Mouse (Mus musculus): Measurements from ENCODE around the gene Srp68. TPM values are rescaled to one million over a fixed set of nuclear protein-coding genes. Genes with fewer than 3 reads are reported as not detected.

The Srp68 gene
- polyA plus RNA-seq (2012; rRNA removed): 90.9 and 101 TPM in 2 replicates

GRCm38 (mm10) chr11:116274045-116274666, at the start of gene Srp68:
Srp68 (minus strand) TSS chr11:116274217.

DNA sequence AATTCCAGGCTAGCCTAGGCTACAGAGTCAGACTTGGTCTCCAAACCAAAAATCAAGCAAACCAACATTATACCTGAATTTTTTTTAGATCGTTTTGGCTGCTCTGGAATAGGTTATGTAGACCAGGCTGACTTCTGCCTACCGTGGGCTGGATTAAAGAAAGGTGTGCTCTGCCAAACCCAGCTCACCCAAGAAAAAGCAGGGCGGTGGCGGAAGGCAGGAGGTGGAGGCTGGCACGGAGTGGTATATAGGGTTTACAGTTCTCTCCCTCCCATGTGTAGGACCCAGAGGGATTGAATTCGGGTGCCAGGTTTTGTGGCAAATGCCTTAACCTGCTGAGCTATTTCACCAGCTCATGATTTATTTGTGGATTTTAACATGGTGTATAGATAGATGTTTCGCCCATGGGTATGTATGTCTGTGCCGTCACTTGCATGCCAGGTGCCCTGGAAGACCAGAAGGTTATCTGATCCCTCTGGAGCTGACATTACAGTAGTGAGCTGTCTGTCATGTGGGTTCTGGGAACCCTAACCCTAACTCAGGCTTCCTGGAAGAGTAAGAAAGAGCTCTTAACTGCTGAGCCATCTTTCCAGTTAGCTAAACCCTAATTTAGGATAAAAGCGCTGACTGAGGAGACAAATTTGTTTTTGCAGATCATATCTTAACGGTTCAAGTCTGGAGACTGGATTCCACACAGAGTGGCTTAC, 33.2 kb upstream of the Srp68 start, which contains the start of gene Exoc7:
Gene Exoc7, minus strand, starts transcription at position 215 of the 707 bp plus-strand sequence.

GRCm38 (mm10) chr11:116280751-116281663, 7.0 kb upstream of the Srp68 start, which contains the start of gene Galr2:
Galr2 (plus strand) TSS chr11:116280939.

GRCm38 (mm10) chr11:116237742-116238395, 36.1 kb downstream of the Srp68 start, which contains the start of gene Evpl:
Evpl (minus strand) TSS chr11:116238077.

GRCm38 (mm10) chr11:116198639-116199531, 75.1 kb downstream of the Srp68 start, which contains the start of the genes Ten1 and Acox1:
Ten1 (plus strand) TSS chr11:116198855.
Acox1 (minus strand) TSS chr11:116199045.

Other genes starting within 250 kb of the Srp68 start
- gene H3f3b, start 246.3 kb downstream of the Srp68 start, polyA plus RNA-seq (2012; rRNA removed): 838 and 897 TPM in 2 replicates
- gene Unk, start 243.9 kb downstream of the Srp68 start, polyA plus RNA-seq (2012; rRNA removed): 57.1 and 63.4 TPM in 2 replicates
- gene Unc13d, start 196.3 kb downstream of the Srp68 start, polyA plus RNA-seq (2012; rRNA removed): 2.0 and 3.3 TPM in 2 replicates
- gene Wbp2, start 187.2 kb downstream of the Srp68 start, polyA plus RNA-seq (2012; rRNA removed): 42.1 and 67.0 TPM in 2 replicates
- 3.0 TPM in 2 replicates for gene Trim47, start 147.0 kb downstream of the Srp68 start, polyA plus RNA-seq (2012; rRNA removed)
- 1.6 and 2.8 TPM in 2 replicates for gene Trim65, start 143.1 kb downstream of the Srp68 start, polyA plus RNA-seq (2012; rRNA removed)
- 41.1 and 57.1 TPM in 2 replicates for gene Mrpl38, start 135.3 kb downstream of the Srp68 start, polyA plus RNA-seq (2012; rRNA removed)
- gene Fbf1, start 106.1 kb downstream of the Srp68 start, polyA plus RNA-seq (2012; rRNA removed): 90.4 and 121 TPM in 2 replicates
- gene Ten1, start 75.4 kb downstream of the Srp68 start, polyA plus RNA-seq (2012; rRNA removed): 39.9 and 49.1 TPM in 2 replicates
- 25.4 and 35.0 TPM in 2 replicates for gene Acox1, start 75.2 kb downstream of the Srp68 start, polyA plus RNA-seq (2012; rRNA removed)
- 0.63 and 0.73 TPM in 2 replicates for gene Evpl, start 36.1 kb downstream of the Srp68 start, polyA plus RNA-seq (2012; rRNA removed)
- 0.21 and 0.23 TPM in 2 replicates for gene Galr2, start 6.7 kb upstream of the Srp68 start, polyA plus RNA-seq (2012; rRNA removed)
- 56.4 and 74.6 TPM in 2 replicates for gene Exoc7, start 33.0 kb upstream of the Srp68 start, polyA plus RNA-seq (2012; rRNA removed)
- 6.3 and 10.8 TPM in 2 replicates for gene Foxj1, start 61.2 kb upstream of the Srp68 start, polyA plus RNA-seq (2012; rRNA removed)
- 16.4 and 30.4 TPM in 2 replicates for gene Rnf157, start 138.8 kb upstream of the Srp68 start, polyA plus RNA-seq (2012; rRNA removed)
- 91.3 and 135 TPM in 2 replicates for gene Ubald2, start 159.9 kb upstream of the Srp68 start, polyA plus RNA-seq (2012; rRNA removed)
- gene Qrich2, start 192.0 kb upstream of the Srp68 start, polyA plus RNA-seq (2012; rRNA removed): 0.12 and 0.14 TPM in 2 replicates
- gene Prpsap1, start 220.0 kb upstream of the Srp68 start, polyA plus RNA-seq (2012; rRNA removed): 106 and 131 TPM in 2 replicates

All from central nervous system, embryonic 11.5 days (tissue).